Mouse (Mus musculus): ENCODE data around the gene Sarnp. TPM values are rescaled to one million over a fixed set of nuclear protein-coding genes. Genes with fewer than 3 reads are reported as not detected.
"Not testable (repeated sequence)": the region's sequence is repeated elsewhere in the genome, so short reads cannot be mapped to it uniquely, and the experiment has no call there.

Gene Sarnp
- polyA plus RNA-seq, 1 experiment from 2014 or later: 263 TPM

- Histone ChIP-seq H3K4me3 (peak overlapping the region; percentile 92), H3K36me3 (replicated peaks) (peaks cover 62% of the 10 kb centered on the region), H3K4me1 (peaks cover 18% of the 10 kb centered on the region)
- WGBS: 78% methylated on average over 4 of the region's 4 CpGs
- not testable (repeated sequence) for DNase-seq (ENCODE audit: low spot score); H3K27ac ChIP-seq (replicated peaks); H3K9me3 ChIP-seq; H3K27me3 ChIP-seq (replicated peaks; ENCODE audit: low read depth, poor library complexity, severe bottlenecking)
Measured at GRCm38 (mm10) chr10:128823087-128823486, 6.0 kb downstream of the Sarnp start.

- peaks cover 62% of the 10 kb centered on the region for H3K36me3 ChIP-seq (replicated peaks)
- WGBS: 95% methylated on average over 9 of the region's 9 CpGs
- H3K4me3 ChIP-seq: no peak overlapping the region
- no peaks in the 10 kb centered on the region for H3K9me3 ChIP-seq
- DNase-seq (ENCODE audit: low spot score): no peak
- H3K27ac ChIP-seq (replicated peaks): no peak overlapping the region
- H3K27me3 ChIP-seq (replicated peaks; ENCODE audit: low read depth, poor library complexity, severe bottlenecking): no peaks in the 10 kb centered on the region
- peaks cover 18% of the 10 kb centered on the region for H3K4me1 ChIP-seq
Measured at GRCm38 (mm10) chr10:128823821-128824220, 6.7 kb downstream of the Sarnp start.

GRCm38 (mm10) chr10:128837400-128837799 lies 20.3 kb downstream of the Sarnp start:
- no peak for DNase-seq (ENCODE audit: low spot score)
- no peak overlapping the region for H3K27ac ChIP-seq (replicated peaks)
- H3K4me3 ChIP-seq: no peak overlapping the region
- H3K4me1 ChIP-seq: no peaks in the 10 kb centered on the region
- no peaks in the 10 kb centered on the region for H3K27me3 ChIP-seq (replicated peaks; ENCODE audit: low read depth, poor library complexity, severe bottlenecking)
- peaks cover 100% of the 10 kb centered on the region for H3K36me3 ChIP-seq (replicated peaks)
- H3K9me3 ChIP-seq: peaks cover 4% of the 10 kb centered on the region; the same call in 1 of the 2 replicates

- H3K27me3 ChIP-seq (replicated peaks; ENCODE audit: low read depth, poor library complexity, severe bottlenecking): no peaks in the 10 kb centered on the region
- peaks cover 97% of the 10 kb centered on the region for H3K36me3 ChIP-seq (replicated peaks)
- H3K4me1 ChIP-seq: no peaks in the 10 kb centered on the region
- no peaks in the 10 kb centered on the region for H3K9me3 ChIP-seq
- H3K27ac ChIP-seq (replicated peaks): no peak overlapping the region
- H3K4me3 ChIP-seq: no peak overlapping the region
- no peak for DNase-seq (ENCODE audit: low spot score)
Measured at GRCm38 (mm10) chr10:128839434-128839833, 22.3 kb downstream of the Sarnp start.

- H3K27me3 ChIP-seq (replicated peaks; ENCODE audit: low read depth, poor library complexity, severe bottlenecking): no peaks in the 10 kb centered on the region
- no peak for DNase-seq (ENCODE audit: low spot score)
Measured at GRCm38 (mm10) chr10:128840612-128841011, 23.5 kb downstream of the Sarnp start.

GRCm38 (mm10) chr10:128843260-128843659 lies 26.1 kb downstream of the Sarnp start:
- H3K4me3 ChIP-seq: no peak overlapping the region
- no peaks in the 10 kb centered on the region for H3K27me3 ChIP-seq (replicated peaks; ENCODE audit: low read depth, poor library complexity, severe bottlenecking)
- WGBS: 96% methylated on average over 5 of the region's 5 CpGs
- no peaks in the 10 kb centered on the region for H3K4me1 ChIP-seq
- H3K9me3 ChIP-seq: no peaks in the 10 kb centered on the region
- H3K36me3 ChIP-seq (replicated peaks): peaks cover 93% of the 10 kb centered on the region
- DNase-seq (ENCODE audit: low spot score): no peak
- no peak overlapping the region for H3K27ac ChIP-seq (replicated peaks)

More at GRCm38 (mm10) chr10:128840612-128841011, 23.5 kb downstream of the Sarnp start:
- Histone ChIP-seq H3K27ac (replicated peaks) (no peak overlapping the region), H3K9me3 (no peaks in the 10 kb centered on the region), H3K4me3 (no peak overlapping the region), H3K36me3 (replicated peaks) (peaks cover 93% of the 10 kb centered on the region), H3K4me1 (no peaks in the 10 kb centered on the region)

- Histone ChIP-seq H3K9me3 (no peaks in the 10 kb centered on the region), H3K4me1 (no peaks in the 10 kb centered on the region), H3K27ac (replicated peaks) (no peak overlapping the region), H3K27me3 (replicated peaks; ENCODE audit: low read depth, poor library complexity, severe bottlenecking) (no peaks in the 10 kb centered on the region), H3K36me3 (replicated peaks) (peaks cover 93% of the 10 kb centered on the region), H3K4me3 (no peak overlapping the region)
- no peak for DNase-seq (ENCODE audit: low spot score)
- 75% methylated on average over 2 of the region's 2 CpGs for WGBS
Measured at GRCm38 (mm10) chr10:128845516-128845915, 28.4 kb downstream of the Sarnp start.

GRCm38 (mm10) chr10:128846664-128847063 lies 29.5 kb downstream of the Sarnp start:
- Histone ChIP-seq H3K36me3 (replicated peaks) (peaks cover 92% of the 10 kb centered on the region), H3K4me1 (no peaks in the 10 kb centered on the region), H3K27ac (replicated peaks) (no peak overlapping the region), H3K27me3 (replicated peaks; ENCODE audit: low read depth, poor library complexity, severe bottlenecking) (no peaks in the 10 kb centered on the region), H3K4me3 (no peak overlapping the region), H3K9me3 (no peaks in the 10 kb centered on the region)
- WGBS: 96% methylated on average over 4 of the region's 4 CpGs
- DNase-seq (ENCODE audit: low spot score): no peak

- H3K4me1 ChIP-seq: no peaks in the 10 kb centered on the region
- 86% methylated on average over 2 of the region's 2 CpGs for WGBS
- H3K4me3 ChIP-seq: no peak overlapping the region
- peaks cover 92% of the 10 kb centered on the region for H3K36me3 ChIP-seq (replicated peaks)
- H3K27me3 ChIP-seq (replicated peaks; ENCODE audit: low read depth, poor library complexity, severe bottlenecking): no peaks in the 10 kb centered on the region
- no peak overlapping the region for H3K27ac ChIP-seq (replicated peaks)
- H3K9me3 ChIP-seq: no peaks in the 10 kb centered on the region
- no peak for DNase-seq (ENCODE audit: low spot score)
Measured at GRCm38 (mm10) chr10:128848426-128848825, 31.3 kb downstream of the Sarnp start.

GRCm38 (mm10) chr10:128850339-128850738 lies 33.2 kb downstream of the Sarnp start:
- H3K27me3 ChIP-seq (replicated peaks; ENCODE audit: low read depth, poor library complexity, severe bottlenecking): no peaks in the 10 kb centered on the region
- no peaks in the 10 kb centered on the region for H3K4me1 ChIP-seq
- no peaks in the 10 kb centered on the region for H3K9me3 ChIP-seq
- H3K27ac ChIP-seq (replicated peaks): no peak overlapping the region
- 75% methylated on average over 3 of the region's 3 CpGs for WGBS
- H3K4me3 ChIP-seq: no peak overlapping the region
- H3K36me3 ChIP-seq (replicated peaks): peaks cover 85% of the 10 kb centered on the region
- no peak for DNase-seq (ENCODE audit: low spot score)

GRCm38 (mm10) chr10:128861176-128861575 lies 44.0 kb downstream of the Sarnp start:
- H3K27ac ChIP-seq (replicated peaks): no peak overlapping the region
- no peaks in the 10 kb centered on the region for H3K4me1 ChIP-seq
- H3K27me3 ChIP-seq (replicated peaks; ENCODE audit: low read depth, poor library complexity, severe bottlenecking): no peaks in the 10 kb centered on the region
- H3K4me3 ChIP-seq: no peak overlapping the region
- no peaks in the 10 kb centered on the region for H3K9me3 ChIP-seq
- DNase-seq (ENCODE audit: low spot score): no peak
- peaks cover 86% of the 10 kb centered on the region for H3K36me3 ChIP-seq (replicated peaks)

GRCm38 (mm10) chr10:128866042-128866441 lies 48.9 kb downstream of the Sarnp start:
- DNase-seq (ENCODE audit: low spot score): no peak
- H3K27ac ChIP-seq (replicated peaks): no peak overlapping the region
- H3K27me3 ChIP-seq (replicated peaks; ENCODE audit: low read depth, poor library complexity, severe bottlenecking): no peaks in the 10 kb centered on the region
- H3K36me3 ChIP-seq (replicated peaks): peaks cover 83% of the 10 kb centered on the region
- WGBS: 89% methylated on average over 3 of the region's 3 CpGs
- no peaks in the 10 kb centered on the region for H3K9me3 ChIP-seq
- H3K4me3 ChIP-seq: no peak overlapping the region
- no peaks in the 10 kb centered on the region for H3K4me1 ChIP-seq

- 93% methylated on average over 1 of the region's 1 CpGs for WGBS
- Histone ChIP-seq H3K27ac (replicated peaks) (no peak overlapping the region), H3K36me3 (replicated peaks) (peaks cover 83% of the 10 kb centered on the region), H3K4me1 (no peaks in the 10 kb centered on the region), H3K27me3 (replicated peaks; ENCODE audit: low read depth, poor library complexity, severe bottlenecking) (no peaks in the 10 kb centered on the region), H3K9me3 (no peaks in the 10 kb centered on the region), H3K4me3 (no peak overlapping the region)
- DNase-seq (ENCODE audit: low spot score): no peak
Measured at GRCm38 (mm10) chr10:128866518-128866917, 49.4 kb downstream of the Sarnp start.

GRCm38 (mm10) chr10:128870341-128870740 lies 53.2 kb downstream of the Sarnp start:
- H3K36me3 ChIP-seq (replicated peaks): peaks cover 91% of the 10 kb centered on the region

More at GRCm38 (mm10) chr10:128870341-128870740, 53.2 kb downstream of the Sarnp start:
- no peak for DNase-seq (ENCODE audit: low spot score)
- no peak overlapping the region for H3K27ac ChIP-seq (replicated peaks)
- no peaks in the 10 kb centered on the region for H3K27me3 ChIP-seq (replicated peaks; ENCODE audit: low read depth, poor library complexity, severe bottlenecking)
- H3K9me3 ChIP-seq: no peaks in the 10 kb centered on the region
- no peaks in the 10 kb centered on the region for H3K4me1 ChIP-seq
- WGBS: 85% methylated on average over 3 of the region's 3 CpGs
- no peak overlapping the region for H3K4me3 ChIP-seq
